Mouse (Mus musculus) layer of hippocampus, adult 8-10 months (tissue): Measurements from ENCODE around the gene Tssk6. TPM values are rescaled to one million over a fixed set of nuclear protein-coding genes. Genes with fewer than 3 reads are reported as not detected.

ENCODE experiments used
- DNase-seq, 2 experiments: peaks; one replicate each; pipeline ENCODE4 v3.0.0; 2022; ENCODE audit warnings: low spot score in 2 of 2
- total RNA-seq, 4 experiments: library from RNA; stranded (reverse); gene quantifications; 2 replicates each; pipeline ENCODE4 v1.2.4; 2022

The Tssk6 gene
- under 1 TPM in 2 of 4 experiments, not detected in 2; 0.41 to 0.47 TPM for total RNA-seq

DNA sequence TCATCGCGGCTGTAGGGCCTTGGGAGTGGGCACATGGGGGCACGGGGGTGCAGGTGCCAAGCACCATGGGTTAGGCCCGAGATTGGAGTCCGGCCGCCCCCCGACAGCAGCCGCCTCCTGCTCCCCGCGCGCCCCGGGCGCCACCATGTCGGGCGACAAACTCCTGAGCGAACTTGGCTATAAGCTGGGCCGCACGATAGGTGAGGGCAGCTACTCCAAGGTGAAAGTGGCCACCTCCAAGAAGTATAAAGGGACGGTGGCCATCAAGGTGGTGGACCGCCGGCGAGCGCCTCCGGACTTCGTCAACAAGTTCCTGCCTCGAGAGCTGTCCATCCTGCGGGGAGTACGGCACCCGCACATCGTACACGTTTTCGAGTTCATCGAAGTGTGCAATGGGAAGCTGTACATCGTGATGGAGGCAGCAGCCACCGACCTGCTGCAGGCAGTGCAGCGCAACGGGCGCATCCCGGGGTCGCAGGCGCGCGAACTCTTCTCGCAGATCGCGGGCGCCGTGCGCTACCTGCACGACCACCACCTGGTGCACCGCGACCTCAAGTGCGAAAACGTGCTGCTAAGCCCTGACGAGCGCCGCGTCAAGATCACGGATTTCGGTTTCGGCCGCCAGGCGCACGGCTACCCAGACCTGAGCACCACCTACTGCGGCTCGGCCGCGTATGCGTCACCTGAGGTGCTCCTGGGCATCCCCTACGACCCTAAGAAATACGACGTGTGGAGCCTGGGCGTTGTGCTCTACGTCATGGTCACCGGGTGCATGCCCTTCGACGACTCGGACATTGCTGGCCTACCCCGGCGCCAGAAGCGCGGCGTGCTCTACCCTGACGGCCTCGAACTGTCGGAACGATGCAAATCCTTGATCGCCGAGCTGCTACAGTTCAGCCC is at the start of gene Tssk6, which contains the start of the genes Ndufa13 and Yjefn3:
Tssk6 (plus strand) TSS at position 22 of the 900 bp plus-strand sequence.
Ndufa13 (minus strand) TSS at position 396 of the 900 bp plus-strand sequence.
Yjefn3 (minus strand) TSS at position 550 of the 900 bp plus-strand sequence.
- DNase-seq: peak in 1 of 2 experiments; percentile 52

DNA sequence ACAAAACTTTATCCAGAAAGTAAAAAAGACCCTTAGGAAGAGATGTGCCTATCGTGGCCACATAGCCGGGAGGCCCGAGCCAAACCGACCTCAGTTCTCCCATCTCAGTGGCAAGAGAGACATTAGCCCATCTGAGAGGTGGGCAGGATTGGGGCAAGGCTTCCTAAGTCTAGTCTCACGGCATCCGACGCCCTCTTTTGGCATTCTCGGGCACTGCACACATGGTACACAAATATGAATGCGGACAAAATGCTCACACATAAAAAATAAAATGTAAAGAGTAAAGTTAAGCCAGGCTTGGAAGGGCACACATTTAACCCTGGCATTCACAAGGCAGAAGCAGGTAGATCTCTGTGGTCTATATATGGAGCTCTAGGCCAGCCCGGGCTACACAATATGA is 48.1 kb upstream of the Tssk6 start:
- no peak for DNase-seq

DNA sequence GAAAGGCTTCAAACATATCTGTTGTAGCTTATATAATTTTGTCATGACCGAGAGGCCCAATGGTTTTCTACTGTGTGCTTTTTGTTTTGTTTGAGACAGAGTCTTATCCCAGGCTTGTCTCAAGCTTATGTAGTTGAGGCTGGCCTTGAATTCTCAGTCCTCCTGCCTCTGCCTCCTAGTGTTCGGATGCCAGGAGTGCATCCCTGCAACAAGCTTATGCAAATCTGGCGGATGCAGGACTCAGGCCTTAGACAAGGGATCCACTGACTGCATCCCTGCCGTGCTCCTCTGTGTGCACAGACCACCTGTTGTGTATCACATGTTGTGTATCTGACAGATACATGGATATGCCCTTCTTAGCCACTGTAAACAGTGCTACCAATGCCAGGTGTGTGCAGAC is 41.2 kb upstream of the Tssk6 start:
- no peak for DNase-seq

DNA sequence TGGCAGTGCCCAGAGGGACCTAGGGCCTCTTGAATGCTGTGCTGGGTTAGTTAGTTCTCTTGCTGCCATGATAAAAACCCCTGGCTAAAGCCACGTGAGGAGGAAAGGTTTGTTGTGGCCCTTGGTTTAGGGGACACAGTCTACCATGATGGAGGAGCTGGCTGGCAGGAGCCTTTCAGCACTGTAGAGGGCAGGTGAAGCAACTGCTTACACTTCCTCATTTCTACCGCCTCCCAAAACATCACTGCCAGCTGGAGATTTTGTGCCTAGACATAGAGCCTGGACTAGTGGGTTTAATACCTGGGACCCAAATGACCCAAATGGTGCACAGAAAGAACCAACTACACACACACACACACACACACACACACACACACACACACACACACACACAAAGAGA is 40.7 kb upstream of the Tssk6 start:
- DNase-seq: no peak

DNA sequence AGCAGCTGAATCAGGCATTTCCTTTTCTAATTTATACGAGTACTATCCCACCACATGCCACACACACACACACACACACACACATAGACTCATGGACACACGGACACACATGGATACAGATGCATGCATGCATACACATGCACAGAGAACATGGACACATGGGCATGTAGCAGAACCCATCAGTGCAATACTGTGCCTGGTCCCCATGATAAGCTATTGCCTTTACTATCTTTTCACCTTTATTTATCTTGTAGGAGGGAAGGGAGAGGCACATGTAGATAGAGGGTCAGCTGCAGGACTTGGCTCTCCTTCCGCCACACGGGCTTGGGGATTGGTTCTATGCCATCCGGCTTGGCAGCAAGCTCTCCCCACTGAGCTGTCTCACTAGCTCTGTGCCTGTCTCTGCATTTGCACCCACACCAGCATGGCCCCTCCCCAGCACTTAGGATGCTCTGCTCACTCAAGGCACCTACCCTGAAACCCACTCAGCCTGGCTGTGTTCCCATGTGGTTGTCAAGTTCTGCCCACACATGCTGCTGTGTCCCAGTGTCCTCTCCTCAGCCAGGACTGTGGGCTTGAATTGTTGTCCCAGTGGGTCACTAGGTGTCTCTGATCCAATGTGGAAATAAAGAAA is 38.5 kb upstream of the Tssk6 start:
- DNase-seq: no peak

DNA sequence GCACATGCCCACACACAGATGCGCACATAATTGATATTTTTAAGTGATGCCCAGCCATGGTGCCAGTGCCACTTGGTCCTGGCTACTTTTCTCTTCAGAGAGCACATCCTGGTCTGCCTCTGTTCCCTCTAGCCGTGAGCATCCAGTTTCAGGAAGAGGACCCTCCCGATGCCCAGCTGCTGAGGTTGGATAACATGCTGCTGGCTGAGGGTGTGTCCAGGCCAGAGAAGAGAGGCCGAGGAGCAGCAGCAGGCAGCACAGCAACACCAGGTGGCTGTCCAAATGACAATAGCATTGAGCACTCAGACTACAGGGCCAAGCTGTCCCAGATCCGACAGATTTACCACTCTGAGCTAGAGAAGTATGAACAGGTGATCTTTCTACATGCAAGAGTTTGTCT is 37.8 kb upstream of the Tssk6 start:
- no peak for DNase-seq

DNA sequence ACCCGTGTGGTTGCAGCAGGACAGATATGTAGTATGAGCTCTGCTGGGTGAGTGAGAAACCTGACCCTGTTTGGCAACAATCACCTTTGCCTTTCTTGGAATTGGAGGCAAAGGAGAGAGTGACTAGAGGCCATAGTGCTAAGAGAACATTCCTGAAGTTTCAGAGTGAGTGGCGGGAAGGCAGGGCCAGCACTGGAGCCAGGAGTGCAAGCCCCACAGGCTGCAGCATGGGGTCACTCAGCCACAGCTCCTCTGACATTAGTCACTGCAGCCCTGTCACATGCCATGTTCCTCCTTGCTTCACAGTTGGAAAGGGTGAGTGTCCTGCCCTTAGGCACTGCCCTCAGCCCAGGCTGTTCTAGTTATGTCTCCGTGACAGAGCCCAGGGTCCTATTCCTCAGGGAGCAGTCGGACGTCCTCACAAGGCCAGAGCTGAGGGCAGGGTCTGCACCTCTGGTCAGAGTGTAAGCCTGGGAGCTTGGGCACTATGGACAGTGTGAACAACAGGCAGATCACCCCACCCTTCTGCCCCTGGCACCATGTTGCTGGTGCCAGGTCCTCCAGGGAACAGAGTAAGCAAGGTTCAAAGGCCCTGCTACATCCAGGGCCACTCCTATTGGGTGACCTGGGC is 34.2 kb upstream of the Tssk6 start:
- DNase-seq: no peak

DNA sequence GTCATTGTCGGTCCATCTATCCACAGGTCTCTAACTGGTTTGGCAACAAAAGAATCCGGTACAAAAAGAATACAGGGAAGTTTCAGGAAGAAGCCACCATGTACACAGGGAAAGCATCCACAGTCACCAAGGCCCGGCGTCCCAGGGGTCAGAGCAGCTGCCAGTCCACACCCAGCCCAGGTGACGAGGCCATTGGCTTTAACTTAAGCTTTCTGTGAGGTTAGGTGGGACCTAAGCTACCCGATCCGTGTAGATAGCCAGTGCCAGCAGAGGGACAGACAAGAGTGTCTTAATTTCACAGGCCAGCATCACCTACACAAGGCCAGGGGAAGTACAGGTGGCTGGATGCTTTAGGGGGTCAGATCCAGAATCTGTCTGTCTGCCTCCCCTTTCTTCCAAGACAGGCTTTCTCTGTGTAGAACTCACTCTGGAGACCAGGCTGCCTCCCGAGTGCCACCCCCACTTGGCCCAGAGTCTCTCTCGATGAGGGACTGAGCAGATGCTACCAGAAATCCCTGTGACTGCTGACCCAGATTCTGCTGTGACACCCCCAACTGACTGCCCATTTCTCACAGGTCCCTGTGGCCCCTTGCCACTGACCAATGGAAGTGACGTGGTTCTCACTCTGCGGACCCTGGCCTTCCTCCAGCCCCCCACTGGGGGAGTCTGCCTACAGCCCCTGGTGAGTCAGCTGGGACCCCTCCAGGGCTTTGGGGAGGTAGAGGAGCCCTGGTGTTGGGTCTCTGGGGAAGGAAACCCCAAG is 31.8 kb upstream of the Tssk6 start:
- DNase-seq: no peak

DNA sequence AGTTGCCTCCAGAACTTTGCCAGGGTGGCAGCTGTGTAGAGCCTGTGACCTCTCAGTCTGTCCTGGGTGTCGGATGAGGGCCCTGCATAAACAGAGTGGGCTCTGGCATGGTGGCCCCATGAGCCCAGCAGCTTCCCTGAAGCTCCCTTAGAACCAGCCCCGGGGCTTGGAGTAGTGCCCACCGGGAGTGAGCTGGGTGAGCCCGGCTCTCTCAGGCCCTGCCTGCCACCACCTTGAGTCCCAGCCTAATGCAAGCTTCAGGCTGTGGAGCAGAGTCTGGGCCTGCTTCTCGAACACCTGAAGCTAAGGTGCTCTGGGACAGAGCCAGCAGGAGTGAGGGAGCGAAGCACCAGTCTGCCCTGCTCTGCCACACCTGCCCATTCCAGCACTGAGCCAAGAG is 31.1 kb upstream of the Tssk6 start:
- DNase-seq: no peak

DNA sequence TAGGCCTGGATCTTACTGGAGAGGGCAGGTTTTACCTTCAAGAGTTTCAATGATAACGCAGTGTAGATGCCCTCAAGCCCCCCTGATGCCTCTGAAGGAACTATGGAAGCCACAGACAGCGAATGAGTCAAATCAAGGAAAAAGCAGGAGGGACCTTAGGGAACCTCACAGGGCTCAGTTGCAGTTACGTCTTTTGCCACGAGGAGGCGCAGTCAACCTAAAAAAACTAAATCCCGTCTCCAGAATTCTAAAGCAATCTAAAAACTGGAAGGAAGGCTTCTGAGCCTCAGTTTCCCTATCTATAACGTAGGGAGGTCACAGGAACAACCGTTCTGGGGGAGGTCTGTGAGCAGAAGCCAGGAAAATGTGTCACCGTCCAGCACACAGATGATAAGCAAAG is 27.8 kb upstream of the Tssk6 start:
- DNase-seq: peak in 1 of 2 experiments; percentile 78

DNA sequence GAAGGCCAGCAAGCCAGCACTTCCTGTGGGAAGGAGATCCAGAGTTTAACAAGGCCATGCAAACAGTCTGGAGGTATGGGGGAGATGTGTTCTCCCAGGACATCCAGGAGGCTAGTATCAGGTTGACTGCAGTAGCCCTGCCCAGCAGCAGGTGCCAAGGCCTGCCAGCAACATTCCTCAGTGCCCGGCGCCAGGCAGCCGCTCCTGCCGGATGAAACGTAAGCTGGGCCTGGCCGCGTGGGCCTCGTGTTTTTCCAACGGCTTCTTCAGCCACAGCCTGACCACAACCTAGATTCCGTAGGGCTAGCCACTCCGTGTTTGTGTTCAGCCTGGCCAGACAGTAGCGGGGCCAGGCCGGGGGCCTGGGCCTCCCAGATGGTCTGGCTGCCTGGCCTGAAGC is 27.3 kb upstream of the Tssk6 start:
- DNase-seq: no peak

DNA sequence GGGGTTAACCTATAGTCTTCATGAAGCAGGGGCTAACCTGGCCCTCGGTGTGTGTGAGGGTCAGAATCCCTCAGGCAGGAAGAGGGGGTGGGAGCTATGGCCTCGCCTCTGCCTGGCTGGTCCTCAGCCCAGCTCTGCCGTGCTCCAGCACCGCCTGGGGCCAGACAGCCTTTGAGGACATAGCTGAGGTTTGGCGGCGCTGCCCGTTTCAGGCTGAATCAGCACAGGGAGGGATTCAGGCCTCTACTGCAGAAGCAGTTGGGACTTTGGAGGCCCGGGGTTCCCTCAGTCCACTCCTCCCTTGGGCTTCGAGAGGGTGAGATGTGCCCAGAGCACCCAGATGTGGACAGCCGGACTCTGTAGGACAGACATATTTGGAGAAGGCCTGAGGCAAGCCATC is 25.9 kb upstream of the Tssk6 start:
- no peak for DNase-seq

DNA sequence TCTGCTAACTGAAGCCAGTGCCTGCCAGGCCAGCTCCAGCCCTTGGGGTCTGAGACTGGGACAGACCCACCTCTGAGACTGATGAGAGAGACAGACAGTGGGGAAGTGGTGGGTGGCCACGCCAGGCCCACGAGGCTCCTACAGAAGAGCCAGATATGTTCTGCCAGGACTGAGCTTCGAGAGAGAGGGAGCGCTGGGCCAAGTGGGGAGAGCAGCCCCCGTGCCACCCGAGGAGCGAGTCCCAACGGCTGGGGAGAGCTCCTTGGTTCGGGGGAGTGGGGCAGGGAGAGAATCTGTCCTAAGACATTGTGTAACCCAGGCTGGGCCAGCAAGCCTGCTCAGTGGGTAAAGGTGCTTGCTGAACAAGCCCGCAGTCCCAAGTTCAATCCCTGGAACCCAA is 25.0 kb upstream of the Tssk6 start:
- no peak for DNase-seq

DNA sequence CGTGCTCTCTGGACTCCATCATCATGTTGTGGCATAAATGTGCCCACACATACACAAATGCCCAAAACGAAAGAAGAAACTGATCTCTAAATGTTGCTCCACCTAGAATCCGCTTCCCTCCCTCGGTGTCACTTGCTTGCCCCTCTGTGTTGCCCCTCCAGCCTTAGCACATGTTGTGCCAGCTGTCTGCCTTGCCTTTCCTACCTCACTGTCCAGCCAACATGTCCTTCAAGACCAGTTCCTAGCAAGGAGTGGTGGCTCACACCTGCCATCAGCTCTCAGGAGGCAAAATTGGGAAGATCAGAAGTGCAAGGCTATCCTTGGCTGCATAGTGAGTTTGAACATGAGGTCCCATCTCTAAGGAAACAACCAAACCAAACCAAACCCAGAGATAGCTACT is 24.6 kb upstream of the Tssk6 start:
- DNase-seq: no peak

DNA sequence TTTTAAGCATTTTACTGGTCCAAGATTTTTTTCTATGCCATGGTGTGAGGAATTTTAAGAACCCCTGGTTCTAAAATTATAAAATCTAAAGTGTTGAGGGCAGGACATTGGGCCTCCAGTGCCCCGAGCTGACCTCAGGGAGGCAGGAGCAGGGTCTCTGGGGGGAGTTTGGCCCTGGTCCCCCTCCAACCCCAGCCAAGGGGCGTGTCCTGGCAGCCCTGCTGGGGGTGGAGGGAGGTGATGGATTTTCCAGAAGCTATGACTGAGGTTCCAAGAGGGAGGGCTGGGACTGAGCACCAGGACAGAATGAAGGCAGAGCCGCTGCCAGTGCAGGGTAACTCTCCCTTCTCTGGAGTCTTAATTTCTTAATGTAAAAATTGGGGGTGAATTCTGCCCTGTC is 24.0 kb upstream of the Tssk6 start:
- no peak for DNase-seq

DNA sequence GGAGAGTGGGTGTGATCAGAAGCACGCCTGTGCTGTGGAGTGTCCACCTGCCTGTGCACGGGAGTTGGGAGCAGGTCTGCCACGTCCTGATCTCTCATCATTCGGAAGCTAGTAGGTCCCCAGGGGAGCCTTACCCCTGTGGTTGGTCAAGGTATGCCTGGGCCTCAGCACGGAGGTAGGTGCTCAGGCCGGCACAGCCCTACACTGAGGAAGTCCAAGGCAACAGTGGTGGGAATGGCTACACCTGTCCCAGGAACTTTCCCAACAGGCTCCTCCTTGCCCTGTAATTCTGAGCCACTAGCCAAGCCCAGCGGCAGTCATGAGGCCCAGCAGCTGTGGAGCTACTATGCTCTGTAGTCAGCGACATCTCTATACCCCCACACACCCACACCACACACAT is 22.3 kb upstream of the Tssk6 start:
- no peak for DNase-seq

DNA sequence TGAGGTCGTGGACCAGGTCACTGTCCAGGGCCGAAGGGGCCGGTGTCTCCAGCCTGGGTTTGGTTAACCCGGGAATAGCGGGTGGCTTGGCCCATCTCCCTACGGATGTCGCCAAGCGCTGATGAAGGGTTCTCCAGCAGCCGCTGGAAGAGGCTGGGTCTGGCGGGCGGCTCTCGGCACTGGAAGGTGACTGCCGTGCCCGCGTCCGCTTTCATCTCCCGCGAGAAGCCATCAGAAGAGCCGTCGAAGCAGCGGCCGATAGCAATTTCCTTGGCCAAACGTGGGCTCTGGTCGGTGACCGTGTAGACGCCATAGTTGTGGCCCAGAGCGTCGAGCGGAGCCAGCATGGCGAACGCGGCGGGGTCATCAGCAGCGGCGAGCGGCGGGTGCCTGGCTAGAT is 21.1 kb upstream of the Tssk6 start:
- DNase-seq: no peak

DNA sequence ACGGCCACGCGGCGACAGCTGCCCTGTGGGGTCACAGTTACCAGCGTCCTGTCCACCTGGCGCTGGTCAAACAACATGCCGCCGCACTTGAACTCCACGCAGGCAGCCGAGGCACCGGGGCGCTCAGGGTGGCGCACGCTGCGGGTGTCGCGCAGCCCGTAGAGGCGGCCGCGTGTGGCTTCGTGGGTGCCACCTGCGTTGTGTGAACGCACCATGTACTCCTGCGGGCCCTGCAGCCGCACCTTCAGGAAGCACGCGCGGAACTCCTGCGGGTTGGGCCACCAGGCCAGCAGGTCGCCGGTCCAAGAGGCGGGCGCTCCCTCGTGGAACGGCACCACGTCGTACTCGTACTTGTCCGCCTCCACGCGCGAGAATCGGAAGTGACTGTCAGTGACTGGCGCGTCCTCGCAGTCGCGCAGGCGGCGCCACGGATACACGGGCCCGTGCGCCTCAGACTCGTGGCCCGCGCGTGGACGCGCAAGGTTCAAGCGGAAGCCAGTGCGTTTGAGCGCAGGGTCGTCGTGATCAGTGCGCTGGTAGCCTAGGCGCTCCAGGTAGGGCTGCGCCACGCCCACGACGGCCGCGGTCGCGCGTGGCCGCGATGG is 20.6 kb upstream of the Tssk6 start:
- DNase-seq: no peak

DNA sequence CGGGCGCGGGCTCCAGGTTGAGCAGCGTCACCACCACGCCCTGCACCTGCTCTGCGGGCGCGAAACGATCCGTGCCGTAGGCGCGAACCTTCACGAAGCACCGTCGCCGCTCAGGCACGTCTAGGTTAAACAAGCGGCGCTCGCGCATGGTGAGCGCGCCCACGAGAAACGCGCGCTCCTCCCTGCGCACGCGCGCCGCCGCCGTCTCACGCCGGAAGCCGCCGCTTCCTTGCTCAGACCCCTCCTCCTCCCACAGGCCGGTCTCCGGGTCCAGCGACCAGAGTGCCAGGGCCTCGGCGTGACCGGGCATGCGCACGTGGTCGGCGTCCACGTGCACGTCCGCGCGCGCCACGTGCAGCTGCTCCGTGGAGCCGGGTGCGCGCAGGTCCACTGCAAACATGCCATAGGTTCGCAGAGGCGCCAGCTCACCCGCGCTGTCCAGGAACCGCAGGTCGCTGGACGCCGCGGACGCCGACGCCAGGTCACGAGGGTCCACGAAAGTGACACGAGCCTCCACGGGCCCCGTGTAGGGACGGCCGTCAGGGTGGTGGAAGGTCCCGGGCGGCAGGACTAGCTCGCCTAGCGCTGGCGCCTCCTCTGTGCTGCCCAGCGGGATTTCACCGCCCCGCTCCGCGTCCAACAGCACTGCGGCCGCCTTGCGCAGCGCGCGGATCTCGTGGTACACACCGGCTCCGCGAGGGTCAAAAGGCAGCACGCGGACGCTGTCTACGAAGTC is 19.8 kb upstream of the Tssk6 start:
- no peak for DNase-seq

DNA sequence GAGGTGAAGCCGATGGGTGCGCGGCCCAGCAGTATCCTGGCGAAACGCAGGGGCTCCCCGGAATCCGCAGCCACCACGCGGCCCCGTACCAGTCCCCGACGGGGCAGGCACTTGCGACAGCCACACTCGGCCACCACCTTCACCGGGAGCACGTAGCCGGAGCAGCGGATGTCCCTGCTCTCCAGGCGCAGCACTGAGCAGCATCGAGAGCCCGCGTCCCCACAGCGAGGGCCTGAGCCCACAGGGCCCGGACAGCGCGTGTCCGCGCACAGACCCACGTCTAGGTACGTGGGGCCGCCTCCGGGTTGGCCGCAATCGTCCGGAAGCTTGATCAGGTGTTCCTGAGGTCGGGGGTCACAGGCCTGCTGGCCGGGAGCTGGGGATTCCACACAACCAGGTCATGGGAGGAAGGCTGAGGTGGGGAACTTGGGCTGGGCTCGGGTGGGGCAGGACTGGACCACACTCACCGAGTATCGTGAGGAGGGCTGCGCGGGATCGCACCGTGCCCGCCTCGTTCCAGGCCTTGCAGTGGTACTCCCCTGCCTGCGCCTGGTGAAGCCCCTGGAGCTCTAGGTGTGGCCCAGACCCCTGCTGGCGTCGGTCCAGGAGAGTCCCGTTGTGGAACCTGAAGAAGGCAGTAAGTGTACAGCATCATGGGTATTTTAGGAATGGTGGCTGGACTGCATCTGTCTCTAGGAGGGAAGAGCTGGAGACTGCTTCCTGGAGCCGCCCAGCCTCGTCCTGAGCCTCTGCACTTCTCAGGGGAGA is 19.0 kb upstream of the Tssk6 start:
- no peak for DNase-seq
